Mouse (Mus musculus) liver, embryonic 13.5 days (tissue): ENCODE data around the gene Lhx8. TPM values are rescaled to one million over a fixed set of nuclear protein-coding genes. Genes with fewer than 3 reads are reported as not detected.

Source experiments
- ATAC-seq: fragments of 200-750 bp; cut with Nextera tagmentation; 2 replicates; pipeline ENCODE4 v1.8.0; 2017; ENCODE audit warnings: low read depth, mild to moderate bottlenecking, moderate number of reproducible peaks, moderate library complexity
- DNase-seq: peaks from one replicate; pipeline ENCODE4 v3.0.0; 2022
- H3K27ac ChIP-seq: fragments of 300-500 bp; sonication (generic); 2 replicates; pipeline ENCODE4 v1.5.1; 2015; ENCODE audit warnings: moderate library complexity, mild to moderate bottlenecking, inconsistent platforms
- H3K27me3 ChIP-seq: fragments of 300-500 bp; sonication (generic); 2 replicates; pipeline ENCODE4 v1.6.1; 2015; ENCODE audit warnings: mild to moderate bottlenecking, inconsistent platforms
- H3K36me3 ChIP-seq: fragments of 300-500 bp; sonication (generic); 2 replicates; pipeline ENCODE4 v1.6.1; 2015; ENCODE audit warnings: mild to moderate bottlenecking, inconsistent platforms
- H3K4me1 ChIP-seq: fragments of 300-500 bp; sonication (generic); replicated peaks from 2 replicates; pipeline ENCODE4 v1.6.1; 2015; ENCODE audit warnings: inconsistent platforms
- H3K4me2 ChIP-seq: fragments of 300-500 bp; sonication (generic); 2 replicates; pipeline ENCODE4 v1.6.1; 2015; ENCODE audit warnings: inconsistent platforms, mild to moderate bottlenecking, moderate library complexity
- H3K4me3 ChIP-seq: fragments of 300-500 bp; sonication (generic); replicated peaks from 2 replicates; pipeline ENCODE4 v1.5.1; 2015; ENCODE audit warnings: mild to moderate bottlenecking, inconsistent platforms
- H3K9ac ChIP-seq: fragments of 300-500 bp; sonication (generic); 2 replicates; pipeline ENCODE4 v1.6.1; 2015; ENCODE audit warnings: mild to moderate bottlenecking, inconsistent platforms
- H3K9me3 ChIP-seq: fragments of 300-500 bp; sonication (generic); replicated peaks from 2 replicates; pipeline ENCODE4 v1.6.1; 2016; ENCODE audit warnings: inconsistent platforms
- WGBS: fragments of 180-500 bp; shearing (Covaris S2); methylation state at CpG from one replicate; pipeline ENCODE4 v1.1.7; 2015; ENCODE audit not compliant: insufficient replicate concordance; 5-methylcytosine and 5-hydroxymethylcytosine counted together
- polyA plus RNA-seq: library from polyadenylated mRNA; unstranded; fragments of >200 nt; fragmentation: Nextera tagmentation; extraction: Ambion mirVana; gene quantifications from 2 replicates; pipeline ENCODE4 v1.2.1, GENCODE M21; 2015

Gene Lhx8
- polyA plus RNA-seq, 1 experiment from 2014 or later = not detected

GRCm38 (mm10) chr3:154285351-154285750, 45.1 kb downstream of the Lhx8 start:
- ATAC-seq = no peak
- H3K36me3 ChIP-seq = no peaks in the 10 kb centered on the region
- no peak overlapping the region for H3K4me3 ChIP-seq
- H3K27me3 ChIP-seq = no peaks in the 10 kb centered on the region
- no peak for DNase-seq
- no peak overlapping the region for H3K27ac ChIP-seq
- WGBS = 49% methylated on average over 4 of the region's 4 CpGs
- H3K4me2 ChIP-seq = no peak overlapping the region
- no peaks in the 10 kb centered on the region for H3K4me1 ChIP-seq
- no peaks in the 10 kb centered on the region for H3K9me3 ChIP-seq
- H3K9ac ChIP-seq = no peak overlapping the region

- H3K4me1 ChIP-seq = no peaks in the 10 kb centered on the region
- H3K27me3 ChIP-seq = no peaks in the 10 kb centered on the region
- H3K4me2 ChIP-seq = no peak overlapping the region
- H3K9me3 ChIP-seq = no peaks in the 10 kb centered on the region
- no peak for DNase-seq
- WGBS = 63% methylated on average over 3 of the region's 3 CpGs
- no peak overlapping the region for H3K4me3 ChIP-seq
- no peak overlapping the region for H3K27ac ChIP-seq
- ATAC-seq = no peak
- H3K36me3 ChIP-seq = no peaks in the 10 kb centered on the region
- no peak overlapping the region for H3K9ac ChIP-seq
These were observed 46.2 kb downstream of the Lhx8 start for GRCm38 (mm10) chr3:154284260-154284659.

- Histone ChIP-seq H3K9me3 (no peaks in the 10 kb centered on the region), H3K27ac (no peak overlapping the region), H3K4me3 (no peak overlapping the region), H3K4me1 (no peaks in the 10 kb centered on the region), H3K4me2 (no peak overlapping the region), H3K36me3 (no peaks in the 10 kb centered on the region), H3K9ac (no peak overlapping the region), H3K27me3 (no peaks in the 10 kb centered on the region; the same call in 1 of the 2 replicates)
- DNase-seq (no peak), ATAC-seq (no peak)
- 75% methylated on average over 3 of the region's 3 CpGs for WGBS
These were observed 55.8 kb downstream of the Lhx8 start for GRCm38 (mm10) chr3:154274681-154275080.

- 16% methylated on average over 19 of the region's 19 CpGs for WGBS
These were observed 60.6 kb downstream of the Lhx8 start for GRCm38 (mm10) chr3:154269757-154270366.

GRCm38 (mm10) chr3:154268313-154268712, 62.1 kb downstream of the Lhx8 start:
- H3K27me3 ChIP-seq = no peaks in the 10 kb centered on the region
- no peak for ATAC-seq
- H3K36me3 ChIP-seq = no peaks in the 10 kb centered on the region
- H3K4me3 ChIP-seq = no peak overlapping the region
- H3K27ac ChIP-seq = no peak overlapping the region
- no peaks in the 10 kb centered on the region for H3K9me3 ChIP-seq
- H3K4me2 ChIP-seq = no peak overlapping the region
- DNase-seq = no peak
- no peak overlapping the region for H3K9ac ChIP-seq
- 61% methylated on average over 9 of the region's 9 CpGs for WGBS
- no peaks in the 10 kb centered on the region for H3K4me1 ChIP-seq

More at GRCm38 (mm10) chr3:154269757-154270366, 60.6 kb downstream of the Lhx8 start:
- ATAC-seq = no peak
- H3K9me3 ChIP-seq = no peaks in the 10 kb centered on the region
- H3K4me2 ChIP-seq = peak overlapping the region; percentile 34; the same call in 1 of the 2 replicates
- H3K9ac ChIP-seq = no peak overlapping the region
- H3K36me3 ChIP-seq = no peaks in the 10 kb centered on the region
- DNase-seq = peak; percentile 15
- no peak overlapping the region for H3K4me3 ChIP-seq
- no peaks in the 10 kb centered on the region for H3K4me1 ChIP-seq
- no peaks in the 10 kb centered on the region for H3K27me3 ChIP-seq
- no peak overlapping the region for H3K27ac ChIP-seq

GRCm38 (mm10) chr3:154257312-154257711, 73.1 kb downstream of the Lhx8 start:
- H3K4me2 ChIP-seq = no peak overlapping the region
- H3K27ac ChIP-seq = no peak overlapping the region
- H3K4me1 ChIP-seq = no peaks in the 10 kb centered on the region
- H3K27me3 ChIP-seq = no peaks in the 10 kb centered on the region
- no peak overlapping the region for H3K4me3 ChIP-seq
- no peak for DNase-seq
- H3K36me3 ChIP-seq = no peaks in the 10 kb centered on the region
- no peak overlapping the region for H3K9ac ChIP-seq
- no peaks in the 10 kb centered on the region for H3K9me3 ChIP-seq
- no peak for ATAC-seq
